Comparison of ENCODE assay signal across 25 mouse cellular contexts in the genomic region with DNA sequence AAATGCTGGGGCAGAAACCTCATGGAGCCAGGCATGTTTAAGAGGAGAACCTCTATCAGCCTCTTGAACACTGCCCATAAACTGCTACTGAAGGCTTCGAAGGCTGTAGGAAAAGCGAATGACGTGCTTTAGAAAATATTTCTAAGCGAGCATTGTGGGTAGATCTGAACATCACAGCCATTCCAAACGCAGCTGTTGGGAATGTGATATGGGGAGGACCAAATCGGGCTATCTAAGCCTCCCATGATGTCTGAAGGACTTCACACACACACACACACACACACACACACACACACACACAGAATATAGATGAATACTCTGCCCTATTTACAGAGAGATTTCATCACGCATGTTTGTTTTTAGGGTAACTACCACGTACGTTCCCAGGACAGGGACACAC. TPM values are rescaled to one million over a fixed set of nuclear protein-coding genes. Genes with fewer than 3 reads are reported as not detected.
DNase-seq lines count a peak whose midpoint lies in the region; ATAC-seq and TF ChIP-seq lines count a peak whose summit lies in the region.
"Had no signal": no experiment of that assay in that cellular context is flagged by ENCODE, and none has a peak within 500 bp of the region (broad histone marks: within the 10 kb centered on the region; RNA-seq: fewer than 3 reads in every experiment).

No protein-coding gene starts in this region.

- WGBS in hindbrain, embryonic 13.5 days = 95% methylated on average over 9 of the region's 9 CpGs
- WGBS in hindbrain, embryonic 16.5 days = 92% methylated on average over 9 of the region's 9 CpGs
- WGBS in embryonic facial prominence, embryonic 15.5 days = 79% methylated on average over 9 of the region's 9 CpGs

- no peak for DNase-seq in kidney, postnatal 4 days
- no peak for DNase-seq in frontal cortex, postnatal 25 days (ENCODE audit: low spot score in 2 of 2)
- DNase-seq: adrenal gland, adult 8-10 months; adrenal gland, postnatal 25 days; cerebellum, adult 11-12 months; cerebellum, adult 8-10 months; cerebellum, postnatal 10 days; cerebellum, postnatal 36 days; embryo, embryonic 11 days; forebrain, postnatal 0 days; gastrocnemius, postnatal 25 days; heart, adult 18-20 months; heart, postnatal 10 days; heart, postnatal 36 days had no signal

- H3K27ac ChIP-seq in hindbrain, embryonic 13.5 days = 0 out of 2 replicates have a peak overlapping the region, but pooled peaks have one; percentile 18
- H3K27ac ChIP-seq in hindbrain, embryonic 16.5 days (ENCODE audit: low read depth, low read length) = no peak overlapping the region
- 0 out of 2 replicates have a peak overlapping the region, but pooled peaks have one; percentile 0 for H3K27ac ChIP-seq in embryonic facial prominence, embryonic 15.5 days (replicated peaks)
- H3K27ac ChIP-seq: heart, embryonic 15.5 days; hindbrain, embryonic 14.5 days had no signal

- no peak for ATAC-seq in hindbrain, embryonic 13.5 days (ENCODE audit: low FRiP score)
- no peak for ATAC-seq in hindbrain, embryonic 16.5 days
- peak; percentile 15; the same call in 1 of the 2 replicates for ATAC-seq in embryonic facial prominence, embryonic 15.5 days (ENCODE audit: insufficient number of reproducible peaks, low FRiP score, low TSS enrichment, low read depth)
- ATAC-seq: activated CD4-positive, CD25-positive, alpha-beta regulatory T cell, adult 4 months; forebrain, embryonic 14.5 days; forebrain, postnatal 0 days had no signal

- no peak overlapping the region for H3K4me2 ChIP-seq in hindbrain, embryonic 13.5 days
- no peak overlapping the region for H3K4me2 ChIP-seq in hindbrain, embryonic 16.5 days (ENCODE audit: low read length)
- H3K4me2 ChIP-seq in embryonic facial prominence, embryonic 15.5 days (replicated peaks) = no peak overlapping the region
- H3K4me2 ChIP-seq: heart, embryonic 12.5 days; heart, embryonic 15.5 days; hindbrain, embryonic 14.5 days had no signal

- peaks cover 100% of the 10 kb centered on the region for H3K79me2 ChIP-seq in C2C12 (ENCODE audit: control insufficient read depth, insufficient read depth)

- no peak overlapping the region for H3K9ac ChIP-seq in hindbrain, embryonic 13.5 days
- H3K9ac ChIP-seq in hindbrain, embryonic 16.5 days (ENCODE audit: low read depth, low read length) = no peak overlapping the region
- H3K9ac ChIP-seq in embryonic facial prominence, embryonic 15.5 days = no peak overlapping the region
- H3K9ac ChIP-seq: forebrain, postnatal 0 days; heart, embryonic 12.5 days; heart, embryonic 15.5 days; hindbrain, embryonic 14.5 days had no signal

- H3ac ChIP-seq in C2C12 (ENCODE audit: control insufficient read depth, insufficient read length, low read depth) = no peak overlapping the region

- H3K36me3 ChIP-seq in hindbrain, embryonic 13.5 days = peaks cover 11% of the 10 kb centered on the region; the same call in 1 of the 2 replicates
- peaks cover 2% of the 10 kb centered on the region; the same call in 1 of the 2 replicates for H3K36me3 ChIP-seq in hindbrain, embryonic 16.5 days (ENCODE audit: control insufficient read depth, insufficient read depth, low read length)
- peaks cover 24% of the 10 kb centered on the region for H3K36me3 ChIP-seq in C2C12 (ENCODE audit: control insufficient read depth, insufficient read depth)
- no peaks in the 10 kb centered on the region for H3K36me3 ChIP-seq in embryonic facial prominence, embryonic 15.5 days

- H3K4me1 ChIP-seq in hindbrain, embryonic 13.5 days (replicated peaks) = peaks cover 76% of the 10 kb centered on the region
- H3K4me1 ChIP-seq in hindbrain, embryonic 16.5 days (ENCODE audit: control insufficient read depth, insufficient read depth, low read depth, low read length) = peaks cover 34% of the 10 kb centered on the region
- H3K4me1 ChIP-seq in embryonic facial prominence, embryonic 15.5 days = peaks cover 28% of the 10 kb centered on the region

- H3K4me3 ChIP-seq in hindbrain, embryonic 13.5 days = no peak overlapping the region
- H3K4me3 ChIP-seq in hindbrain, embryonic 16.5 days (ENCODE audit: low read length) = no peak overlapping the region
- no peak overlapping the region for H3K4me3 ChIP-seq in C2C12 (ENCODE audit: insufficient read depth, poor library complexity, severe bottlenecking)
- H3K4me3 ChIP-seq in embryonic facial prominence, embryonic 15.5 days (replicated peaks) = no peak overlapping the region
- H3K4me3 ChIP-seq: erythroblast, embryonic 14.5 days; heart, embryonic 12.5 days; heart, embryonic 15.5 days; hindbrain, embryonic 10.5 days had no signal

- no peak for TF ChIP-seq CTCF in C2C12 (IDR thresholded peaks at IDR 0.05; ENCODE audit: control insufficient read depth, insufficient read depth, insufficient read length)

- H3K9me3 ChIP-seq in hindbrain, embryonic 13.5 days = no peaks in the 10 kb centered on the region
- no peaks in the 10 kb centered on the region for H3K9me3 ChIP-seq in hindbrain, embryonic 16.5 days (ENCODE audit: control insufficient read depth, low read length)
- no peaks in the 10 kb centered on the region for H3K9me3 ChIP-seq in embryonic facial prominence, embryonic 15.5 days (replicated peaks)
- H3K9me3 ChIP-seq: heart, embryonic 12.5 days; heart, embryonic 15.5 days; hindbrain, embryonic 10.5 days had no signal

- H3K27me3 ChIP-seq in hindbrain, embryonic 13.5 days = no peaks in the 10 kb centered on the region
- no peaks in the 10 kb centered on the region for H3K27me3 ChIP-seq in hindbrain, embryonic 16.5 days (replicated peaks; ENCODE audit: control insufficient read depth, insufficient read depth, low read length)
- H3K27me3 ChIP-seq in C2C12 (ENCODE audit: control insufficient read depth, insufficient read depth, insufficient read length) = no peaks in the 10 kb centered on the region
- H3K27me3 ChIP-seq in embryonic facial prominence, embryonic 15.5 days = no peaks in the 10 kb centered on the region
- H3K27me3 ChIP-seq: heart, embryonic 12.5 days; heart, embryonic 15.5 days had no signal

- peaks cover 64% of the 10 kb centered on the region for H3K79me3 ChIP-seq in C2C12 (ENCODE audit: low read depth)

TF ChIP-seq in C2C12, 6 proteins besides CTCF, POLR2A, EP300 and RAD21:
- TF ChIP-seq MAX (IDR thresholded peaks at IDR 0.05) = no peak
- TF ChIP-seq CEBPB (IDR thresholded peaks at IDR 0.05; ENCODE audit: low read depth) = no peak
- TF ChIP-seq MYOG (IDR thresholded peaks at IDR 0.05; ENCODE audit: control insufficient read depth, extremely low read depth, insufficient read length) = no peak
- TF ChIP-seq MYOD1 (IDR thresholded peaks at IDR 0.05; ENCODE audit: control insufficient read depth, insufficient read length, low read depth) = peak; percentile 92
TF ChIP-seq in C2C12: peak in this region for 1.

RNA-seq across cellular contexts. Expression of gene Map1b, which starts 44.3 kb away (rescaled TPM):
- polyA plus RNA-seq in hindbrain, embryonic 13.5 days (2015; fragmentation: Nextera tagmentation; extraction: Ambion mirVana) = 2,103 and 2,232 TPM in 2 replicates
- polyA plus RNA-seq in hindbrain, embryonic 16.5 days (2015; fragmentation: Nextera tagmentation; extraction: Ambion mirVana) = 1,907 and 2,195 TPM in 2 replicates
- polyA plus RNA-seq in C2C12 (2012; fragmentation: generic; extraction: Trizol) = 26.4 TPM
- polyA plus RNA-seq in embryonic facial prominence, embryonic 15.5 days (2015; fragmentation: Nextera tagmentation; extraction: Ambion mirVana) = 163 and 172 TPM in 2 replicates
- polyA plus RNA-seq: erythroblast, embryonic 14.5 days had no signal

Comparison
In these comparisons a context has a peak if more than half of its experiments do, and no peak if none do; other contexts are left out.
1. RNA of gene Map1b, which starts 44.3 kb away (polyA plus RNA-seq): 1,907 to 2,195 TPM in hindbrain, embryonic 16.5 days and 2,103 to 2,232 TPM in hindbrain, embryonic 13.5 days; 163 to 172 TPM in embryonic facial prominence, embryonic 15.5 days and 26.4 TPM in C2C12 (single experiment); every median in the first group is over 10 times any median in the second.